Mouse (Mus musculus) megakaryocyte, embryonic 14.5 days (primary cell): ENCODE data around the gene Otulin.

Experiments
- FLI1 ChIP-seq: IDR thresholded peaks from 2 replicates; pipeline ENCODE4 v1.6.1; 2012; ENCODE audit warnings: low read length, inconsistent platforms, mixed read lengths
- GATA1 ChIP-seq: IDR thresholded peaks from 3 replicates; pipeline ENCODE4 v1.6.1; 2012; ENCODE audit warnings: mixed read lengths, low read length, inconsistent platforms, borderline replicate concordance

- TF ChIP-seq GATA1: no peak
- no peak for TF ChIP-seq FLI1
These were observed 81.4 kb downstream of the Otulin start for GRCm38 (mm10) chr15:27549071-27549470.
